In the genomic region with DNA sequence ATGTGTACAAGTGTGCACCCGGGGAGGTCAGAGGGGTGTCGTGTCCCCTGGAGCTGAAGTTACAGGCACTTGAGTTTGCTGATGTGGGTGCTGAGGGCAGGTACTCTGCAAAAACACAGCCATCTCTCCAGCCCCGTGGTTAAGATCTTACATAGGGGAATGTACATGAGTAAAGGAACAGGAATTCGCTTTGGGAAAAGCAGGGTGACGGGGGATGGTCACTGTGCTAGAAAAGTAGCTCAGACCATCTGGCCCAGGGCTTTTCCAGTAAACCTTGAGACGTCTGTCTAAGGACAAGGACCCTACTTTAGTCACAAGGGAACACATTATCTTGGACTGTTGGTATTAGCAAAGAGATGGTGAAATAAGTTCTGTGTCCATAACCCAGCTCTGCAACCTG, we compare ENCODE assay signal across 28 mouse cellular contexts. TPM values are rescaled to one million over a fixed set of nuclear protein-coding genes. Genes with fewer than 3 reads are reported as not detected.
DNase-seq lines count a peak whose midpoint lies in the region; ATAC-seq and TF ChIP-seq lines count a peak whose summit lies in the region.
"Had no signal": no experiment of that assay in that cellular context is flagged by ENCODE, and none has a peak within 500 bp of the region (broad histone marks: within the 10 kb centered on the region; RNA-seq: fewer than 3 reads in every experiment).

No protein-coding gene starts in this region.

- POLR2A ChIA-PET in Patski (lab: Charles Lee): interaction anchor here (0.6 kb wide), 1 partner anchor 167 kb away, joined by 4 read pairs; no protein-coding TSS in a partner anchor

- no peaks in the 10 kb centered on the region for H3K9me3 ChIP-seq in forebrain, embryonic 13.5 days (replicated peaks)
- H3K9me3 ChIP-seq: embryonic facial prominence, embryonic 10.5 days; forebrain, embryonic 10.5 days; forebrain, embryonic 15.5 days; heart, embryonic 13.5 days had no signal

- 0 out of 2 replicates have a peak, but pooled peaks cover 8% of the 10 kb centered on the region for H3K36me3 ChIP-seq in forebrain, embryonic 13.5 days (ENCODE audit: poor library complexity, severe bottlenecking)
- H3K36me3 ChIP-seq: forebrain, embryonic 15.5 days; heart, embryonic 13.5 days had no signal

- WGBS in forebrain, embryonic 13.5 days: 90% methylated on average over 6 of the region's 6 CpGs

- intact Hi-C loops in gastrocnemius, postnatal 36 days (cut with DNase I): no loop called here

- no peak overlapping the region for H3K4me2 ChIP-seq in forebrain, embryonic 13.5 days
- H3K4me2 ChIP-seq: forebrain, embryonic 15.5 days; heart, embryonic 13.5 days had no signal

- no peak overlapping the region for H3K27ac ChIP-seq in forebrain, embryonic 13.5 days
- H3K27ac ChIP-seq: embryonic facial prominence, embryonic 10.5 days; forebrain, embryonic 10.5 days; forebrain, embryonic 15.5 days; heart, embryonic 13.5 days had no signal

- H3K27me3 ChIP-seq in Patski: no peaks in the 10 kb centered on the region
- H3K27me3 ChIP-seq in forebrain, embryonic 13.5 days: no peaks in the 10 kb centered on the region
- H3K27me3 ChIP-seq: CH12.LX; forebrain, embryonic 15.5 days; heart, embryonic 13.5 days had no signal

- CTCF ChIA-PET in Patski (lab: Charles Lee): interaction anchor here (1.0 to 1.5 kb wide), 4 partner anchors 17 to 52 kb away, joined by 3 read pairs; partner anchors contain the start of genes Pmm1 and Xrcc6

- no peak overlapping the region for H3K9ac ChIP-seq in forebrain, embryonic 13.5 days
- H3K9ac ChIP-seq: forebrain, embryonic 15.5 days; heart, embryonic 13.5 days had no signal

- peaks cover 22% of the 10 kb centered on the region for H3K4me1 ChIP-seq in forebrain, embryonic 13.5 days

- TF ChIP-seq CTCF in Patski (IDR thresholded peaks at IDR 0.05): no peak

- peak; percentile 23 for ATAC-seq in Patski
- ATAC-seq in forebrain, embryonic 13.5 days: no peak
- ATAC-seq: activated CD4-positive, CD25-positive, alpha-beta regulatory T cell, adult 4 months; forebrain, embryonic 15.5 days; hindbrain, embryonic 16.5 days; inflammation-experienced regulatory T-cells, adult 6 months; intestine, postnatal 0 days had no signal

- in situ Hi-C loops in Patski (cut with MboI; ENCODE audit: low pct_unique_long_range_greater_than_20kb): no loop called here

- no peak overlapping the region for H3K4me3 ChIP-seq in forebrain, embryonic 13.5 days
- H3K4me3 ChIP-seq: embryonic facial prominence, embryonic 10.5 days; erythroblast, embryonic 14.5 days; forebrain, embryonic 10.5 days; forebrain, embryonic 15.5 days; heart, embryonic 13.5 days had no signal

- peak; percentile 67 for DNase-seq in adrenal gland, postnatal 14 days
- no peak for DNase-seq in adrenal gland, postnatal 4 days (ENCODE audit: low spot score in 2 of 2)
- DNase-seq in 3134 (ENCODE audit: extremely low read depth, insufficient read length, low spot score) (peak; percentile 73), 3T3-L1 (ENCODE audit: low read depth, low spot score) (peak; percentile 91), Patski (ENCODE audit: low read depth, low spot score) (no peak)
- no peak for DNase-seq in T-cell, adult 2 months (ENCODE audit: low spot score)
- no peak for DNase-seq in gastrocnemius, postnatal 36 days
- DNase-seq: cerebellum, adult 18-20 months; cerebellum, adult 9-11 months; cerebellum, postnatal 36 days; gastrocnemius, postnatal 10 days; heart, postnatal 36 days; kidney, adult 8-10 months had no signal

RNA-seq across cellular contexts. Expression of gene Desi1, which starts 21.7 kb away (rescaled TPM):
- 68.4 and 74.8 TPM in 2 replicates for total RNA-seq in adrenal gland, postnatal 14 days (2021)
- 10 to 100 TPM; 83.6 to 95.1 TPM for total RNA-seq in adrenal gland, postnatal 4 days (2021)
- polyA plus RNA-seq in Patski (2021): 57.0 TPM
- polyA plus RNA-seq in forebrain, embryonic 13.5 days (2015; fragmentation: Nextera tagmentation; extraction: Ambion mirVana): 36.7 and 38.4 TPM in 2 replicates
- 10 to 100 TPM; 16.7 to 17.7 TPM for total RNA-seq in gastrocnemius, postnatal 36 days (2021)

RNA-seq across cellular contexts. Expression of gene Xrcc6, which starts 24.3 kb away (rescaled TPM):
- 120 and 140 TPM in 2 replicates for total RNA-seq in adrenal gland, postnatal 14 days (2021)
- 10 to 100 TPM; 89.4 to 92.6 TPM for total RNA-seq in adrenal gland, postnatal 4 days (2021)
- 48.0 TPM for polyA plus RNA-seq in Patski (2021)
- 59.9 and 65.3 TPM in 2 replicates for polyA plus RNA-seq in forebrain, embryonic 13.5 days (2015; fragmentation: Nextera tagmentation; extraction: Ambion mirVana)
- 10 to 100 TPM; 17.8 to 22.9 TPM for total RNA-seq in gastrocnemius, postnatal 36 days (2021)

RNA-seq across cellular contexts. Expression of gene 1700029P11Rik, which starts 31.6 kb away (rescaled TPM):
- total RNA-seq in adrenal gland, postnatal 14 days (2021): not detected in 2 replicates
- total RNA-seq in adrenal gland, postnatal 4 days (2021): not detected
- polyA plus RNA-seq in Patski (2021): not detected
- not detected in 2 replicates for polyA plus RNA-seq in forebrain, embryonic 13.5 days (2015; fragmentation: Nextera tagmentation; extraction: Ambion mirVana)
- total RNA-seq in gastrocnemius, postnatal 36 days (2021): not detected
- total RNA-seq: CH12.LX; gastrocnemius, postnatal 10 days; granulocyte monocyte progenitor cell, adult 5-6 weeks; heart, postnatal 36 days had no signal
- polyA plus RNA-seq: activated CD4-positive, CD25-positive, alpha-beta regulatory T cell, adult 4 months; embryonic facial prominence, embryonic 10.5 days; embryonic facial prominence, embryonic 14.5 days; erythroblast, embryonic 14.5 days; forebrain, embryonic 10.5 days; forebrain, embryonic 15.5 days; heart, embryonic 13.5 days; heart, postnatal 0 days; hindbrain, embryonic 11.5 days; hindbrain, embryonic 16.5 days; inflammation-experienced regulatory T-cells, adult 6 months; intestine, postnatal 0 days had no signal

RNA-seq across cellular contexts. Expression of gene Snu13, which starts 35.5 kb away (rescaled TPM):
- total RNA-seq in adrenal gland, postnatal 14 days (2021): 79.0 and 82.3 TPM in 2 replicates
- total RNA-seq in adrenal gland, postnatal 4 days (2021): 100 to 1,000 TPM in 1 of 2 experiments, 10 to 100 TPM in 1; 92.5 to 102 TPM
- 120 TPM for polyA plus RNA-seq in Patski (2021)
- 270 and 290 TPM in 2 replicates for polyA plus RNA-seq in forebrain, embryonic 13.5 days (2015; fragmentation: Nextera tagmentation; extraction: Ambion mirVana)
- 10 to 100 TPM; 36.0 to 47.5 TPM for total RNA-seq in gastrocnemius, postnatal 36 days (2021)

RNA-seq across cellular contexts. Expression of gene 4930407I10Rik, which starts 47.0 kb away (rescaled TPM):
- total RNA-seq in adrenal gland, postnatal 14 days (2021): not detected in 2 replicates
- not detected for total RNA-seq in adrenal gland, postnatal 4 days (2021)
- not detected for polyA plus RNA-seq in Patski (2021)
- polyA plus RNA-seq in forebrain, embryonic 13.5 days (2015; fragmentation: Nextera tagmentation; extraction: Ambion mirVana): not detected in 2 replicates
- not detected for total RNA-seq in gastrocnemius, postnatal 36 days (2021)
- total RNA-seq: gastrocnemius, postnatal 10 days; granulocyte monocyte progenitor cell, adult 5-6 weeks; heart, postnatal 36 days had no signal
- polyA plus RNA-seq: activated CD4-positive, CD25-positive, alpha-beta regulatory T cell, adult 4 months; embryonic facial prominence, embryonic 10.5 days; embryonic facial prominence, embryonic 14.5 days; erythroblast, embryonic 14.5 days; forebrain, embryonic 10.5 days; forebrain, embryonic 15.5 days; heart, embryonic 13.5 days; heart, postnatal 0 days; hindbrain, embryonic 16.5 days; inflammation-experienced regulatory T-cells, adult 6 months; intestine, postnatal 0 days had no signal

Comparison
In these comparisons a context has a peak if more than half of its experiments do, and no peak if none do; other contexts are left out.
1. DNase-seq: peak in adrenal gland, postnatal 14 days (single experiment), 3134 (single experiment) and 3T3-L1 (single experiment); none in adrenal gland, postnatal 4 days (0 of 2), Patski (single experiment), T-cell, adult 2 months (single experiment) and gastrocnemius, postnatal 36 days (0 of 2).